Mouse (Mus musculus) cerebellum, postnatal 4 days (tissue): Measurements from ENCODE around the gene Nid1.
"Not testable (repeated sequence)": the region's sequence is repeated elsewhere in the genome, so short reads cannot be mapped to it uniquely, and the experiment has no call there.

ENCODE experiments used
- DNase-seq, 2 experiments: peaks; one replicate each; pipeline ENCODE4 v3.0.0; 2022; ENCODE audit warnings: low spot score in 2 of 2, mixed read lengths in 1 of 2

Nid1 gene

DNA sequence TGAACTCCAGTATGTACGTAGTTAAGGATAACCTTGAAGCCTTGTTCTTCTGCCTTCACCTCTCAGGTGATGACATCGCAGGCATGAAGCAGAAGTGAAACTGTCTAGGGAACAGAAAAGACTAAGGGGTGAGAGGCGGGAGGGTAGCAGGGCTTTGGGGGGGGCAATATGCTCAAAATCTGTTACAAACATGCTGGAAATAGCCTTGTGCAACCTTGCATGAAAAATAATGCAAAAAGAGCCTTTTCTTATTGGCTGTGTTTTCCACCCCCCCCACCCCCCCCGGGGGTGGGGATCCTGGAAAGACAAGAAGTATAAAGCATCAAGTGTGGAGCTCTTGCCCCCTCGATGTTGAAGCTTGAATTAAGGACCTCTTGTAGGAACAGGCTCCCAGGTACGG lies 16.0 kb downstream of the Nid1 start:
- not testable (repeated sequence) for DNase-seq

DNA sequence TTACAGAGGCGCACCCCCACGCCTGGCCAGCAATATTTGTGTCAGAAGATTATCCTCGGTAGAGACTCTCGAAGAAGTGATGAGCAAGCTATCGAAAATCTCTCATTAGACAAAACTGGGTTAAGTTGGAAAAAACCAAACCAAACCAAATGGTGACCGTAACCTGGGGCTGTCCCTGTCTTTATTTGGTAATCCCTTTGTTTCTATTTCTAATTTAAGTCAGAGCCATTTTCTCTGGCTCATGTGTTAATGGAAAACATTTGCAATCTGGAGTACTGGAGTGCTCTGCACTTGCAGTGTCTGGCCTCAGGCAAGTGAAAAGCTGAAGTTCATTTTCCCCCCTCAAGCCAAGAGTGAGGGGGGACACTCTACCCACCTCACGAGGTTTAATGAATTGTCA lies 16.9 kb downstream of the Nid1 start:
- DNase-seq: not testable (repeated sequence)

DNA sequence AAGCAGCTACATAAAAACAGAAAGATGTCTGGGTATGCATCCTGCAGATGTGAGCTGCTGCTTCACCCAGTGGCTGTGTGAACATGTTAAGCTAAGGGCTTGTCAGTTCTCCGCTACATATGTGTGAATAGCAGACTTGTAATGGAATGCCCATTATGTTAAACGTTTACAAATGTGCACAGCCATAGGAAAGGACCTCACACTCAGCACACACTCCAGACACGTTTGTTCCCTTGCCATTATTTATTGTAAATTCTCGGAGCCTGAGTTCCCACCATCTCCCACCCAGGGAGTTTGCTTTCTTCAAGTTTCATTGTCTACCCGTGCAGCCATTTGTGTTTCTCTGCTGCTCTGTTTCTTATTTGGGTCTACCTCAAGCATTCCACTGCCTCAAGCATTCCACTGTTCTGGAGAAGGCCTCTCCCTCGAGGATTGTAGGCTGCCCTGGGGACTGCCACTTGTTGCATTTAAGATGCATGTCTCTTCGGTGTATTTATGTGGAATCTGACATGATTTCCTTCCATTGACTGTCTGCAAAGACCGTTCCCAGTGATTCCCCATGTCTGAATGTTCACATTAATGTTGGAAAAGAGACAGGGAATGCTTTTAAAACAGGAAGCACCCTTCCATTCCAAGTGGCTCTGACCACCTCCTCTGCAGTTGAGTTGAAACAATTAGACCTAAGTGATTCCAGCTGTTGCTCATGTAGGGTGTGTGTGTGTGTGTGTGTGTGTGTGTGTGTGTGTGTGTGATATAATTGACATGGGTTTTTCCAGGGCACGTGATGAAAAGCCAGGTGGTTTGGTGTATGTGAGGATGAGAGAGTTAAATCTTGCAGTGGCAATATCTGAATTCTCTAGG lies 18.5 kb downstream of the Nid1 start:
- DNase-seq: not testable (repeated sequence)

DNA sequence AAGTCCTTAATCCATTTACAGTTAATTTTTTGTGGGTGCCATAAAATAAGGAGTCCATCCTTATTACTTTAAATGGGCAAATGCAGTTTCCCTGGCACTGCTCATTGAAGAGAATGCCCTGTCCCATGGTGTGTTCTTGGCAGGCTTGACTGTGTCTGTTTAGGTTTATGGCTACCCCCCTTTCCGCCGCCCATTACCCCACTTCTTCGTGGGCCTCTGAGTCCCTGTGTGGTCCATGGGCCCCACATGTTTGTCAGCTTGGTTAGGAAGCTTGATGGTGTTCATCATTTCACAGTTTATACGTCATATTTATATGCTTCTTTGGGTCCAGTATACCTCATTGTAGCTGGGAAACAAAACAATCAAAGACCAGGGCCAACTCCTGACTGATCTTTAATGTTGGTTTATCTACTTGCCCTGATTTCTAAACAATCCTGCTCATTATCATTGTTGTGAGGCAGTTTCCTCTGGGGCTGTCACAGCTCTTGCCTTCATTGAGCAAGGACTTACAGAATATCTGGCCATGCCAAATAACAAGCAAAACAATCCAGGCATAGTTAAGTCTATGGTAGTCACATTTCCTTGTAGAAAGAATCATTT lies 20.9 kb downstream of the Nid1 start:
- no peak for DNase-seq

DNA sequence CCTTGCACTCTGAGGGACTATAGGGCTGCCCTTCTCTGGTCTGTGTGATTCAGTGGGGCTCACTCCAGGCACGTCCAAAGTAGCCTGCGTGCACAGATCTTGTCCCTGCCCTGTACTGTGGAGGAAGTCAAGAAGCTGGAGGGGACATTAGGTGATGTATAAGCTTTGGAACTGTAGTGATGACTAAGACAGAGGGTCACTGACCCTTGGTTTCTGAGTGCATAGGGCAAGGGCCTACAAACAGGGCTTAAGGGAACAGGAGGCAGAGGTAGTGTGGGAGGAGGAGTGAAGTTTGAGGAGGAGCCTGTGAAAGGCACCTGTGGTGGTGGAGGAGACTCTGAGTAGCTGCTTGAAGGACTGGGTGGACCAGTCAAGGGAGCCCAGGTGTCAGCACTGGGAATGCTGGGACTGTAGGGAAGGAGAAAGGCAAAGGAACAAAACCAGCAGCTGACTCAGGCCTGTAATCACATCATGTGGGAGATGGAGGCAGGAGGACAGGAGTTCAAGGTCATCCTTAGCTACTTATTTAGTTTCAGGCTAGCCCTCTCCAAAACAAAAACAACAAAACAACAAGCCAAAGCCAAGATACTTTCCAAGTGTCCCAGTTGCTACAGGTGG lies 23.3 kb downstream of the Nid1 start:
- DNase-seq: no peak

DNA sequence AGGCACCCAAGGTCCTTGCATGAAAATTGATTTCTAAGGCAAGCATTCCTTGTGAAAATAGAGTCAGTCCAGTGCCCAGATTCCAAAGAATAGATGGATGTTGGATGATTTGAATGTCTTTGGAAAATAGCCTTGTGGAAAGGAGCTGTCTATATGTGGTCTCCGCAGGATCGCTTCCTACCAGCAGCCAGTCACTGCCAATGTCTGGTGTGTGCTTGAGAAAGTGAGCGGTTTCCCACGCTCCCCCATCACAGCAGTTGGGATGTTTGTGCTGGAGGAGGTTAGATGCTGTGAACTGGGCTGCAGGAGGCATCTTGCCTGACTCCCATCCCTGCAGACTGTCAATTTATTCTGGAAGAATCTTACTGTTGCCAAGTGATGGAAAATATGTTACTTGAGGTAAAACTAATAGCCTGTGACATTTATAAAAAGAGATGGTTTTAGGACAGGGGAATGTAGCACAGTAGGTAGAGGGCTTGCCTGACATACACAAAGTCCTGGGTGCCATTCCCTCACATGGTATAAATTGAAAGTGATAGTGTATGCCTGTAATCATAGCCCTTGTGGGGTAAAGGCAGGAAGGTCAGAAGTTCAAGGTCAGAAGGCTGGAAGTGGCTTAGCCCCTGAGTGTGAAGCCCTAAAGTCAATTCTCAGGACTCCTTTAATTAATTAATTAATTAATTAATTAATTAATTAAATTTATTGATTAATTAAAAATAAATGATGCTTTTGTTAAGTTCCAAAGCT lies 24.3 kb downstream of the Nid1 start:
- DNase-seq: no peak

DNA sequence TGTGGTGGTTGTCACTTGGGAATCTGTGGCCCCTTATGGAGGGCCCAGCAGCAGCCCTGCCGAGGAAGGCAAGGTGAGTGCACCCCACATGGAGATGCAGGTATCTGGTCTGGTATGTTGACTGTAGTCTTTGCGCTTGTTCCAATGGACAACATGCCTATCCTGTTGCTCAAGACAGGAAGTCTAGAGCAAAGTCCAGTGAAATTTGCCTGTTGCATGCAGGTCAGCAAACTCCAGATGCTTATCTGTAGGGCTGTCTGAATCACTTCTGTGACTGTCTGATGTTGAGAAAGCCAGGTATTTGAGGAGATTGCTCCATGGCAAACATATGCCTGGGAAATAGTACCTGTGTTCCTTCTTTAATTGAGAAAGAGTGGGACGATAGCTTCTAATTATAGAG lies 26.6 kb downstream of the Nid1 start:
- no peak for DNase-seq

DNA sequence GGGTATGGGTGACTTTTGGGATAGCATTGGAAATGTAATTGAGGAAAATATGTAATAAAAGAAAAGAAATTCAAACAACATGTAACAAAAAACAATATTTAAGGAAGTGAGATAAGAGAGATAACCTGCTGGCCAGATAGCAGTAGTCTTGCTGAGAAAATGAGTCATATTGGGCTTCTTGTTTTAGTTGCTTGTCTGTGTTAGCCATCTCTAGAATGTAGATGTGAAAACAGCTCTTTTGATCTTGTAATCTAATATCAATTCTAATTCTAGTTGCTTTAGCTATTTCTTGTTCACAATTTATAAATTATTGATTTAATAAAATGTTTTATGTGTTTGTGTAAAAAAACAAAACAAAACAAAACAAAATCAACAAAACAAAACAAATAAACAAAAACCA lies 29.9 kb downstream of the Nid1 start:
- not testable (repeated sequence) for DNase-seq

DNA sequence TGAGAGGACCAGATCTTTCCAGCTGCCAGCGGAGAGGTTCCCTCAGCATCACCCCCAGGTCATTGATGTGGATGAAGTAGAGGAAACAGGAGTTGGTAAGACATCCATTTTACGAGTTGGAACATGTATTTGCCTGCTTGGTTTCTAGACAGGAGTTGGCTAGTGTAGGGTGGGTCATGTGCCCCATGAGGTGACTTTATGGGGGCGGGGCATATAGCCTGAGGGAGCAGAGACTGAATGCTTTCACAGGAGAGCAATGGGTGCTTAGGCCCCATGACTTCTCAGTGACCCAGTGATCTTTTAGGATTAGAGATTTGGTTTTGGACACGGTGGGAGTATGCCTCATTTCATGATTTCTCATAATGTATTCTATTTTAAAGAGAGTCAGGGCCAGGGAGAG lies 31.2 kb downstream of the Nid1 start:
- no peak for DNase-seq

DNA sequence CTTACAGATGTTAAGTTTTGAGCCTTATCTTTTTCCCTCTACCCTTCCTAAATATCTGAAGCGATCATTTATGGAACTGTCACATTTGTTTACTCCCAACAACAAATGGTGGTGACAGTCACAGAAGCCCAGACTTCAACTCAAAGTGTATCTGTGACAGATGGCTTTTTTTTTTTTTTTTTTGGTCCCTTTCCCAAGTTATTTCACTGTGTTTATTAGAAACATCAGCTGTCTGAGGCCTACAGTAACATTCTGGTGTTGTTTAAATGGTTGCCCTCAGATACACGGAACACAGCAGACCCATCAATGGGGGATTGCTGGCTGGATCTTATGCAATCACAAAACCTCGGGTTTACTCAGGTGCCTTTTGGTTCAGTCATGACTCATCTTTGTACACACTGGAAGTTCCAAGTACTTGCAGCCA lies 34.0 kb downstream of the Nid1 start:
- DNase-seq: no peak

DNA sequence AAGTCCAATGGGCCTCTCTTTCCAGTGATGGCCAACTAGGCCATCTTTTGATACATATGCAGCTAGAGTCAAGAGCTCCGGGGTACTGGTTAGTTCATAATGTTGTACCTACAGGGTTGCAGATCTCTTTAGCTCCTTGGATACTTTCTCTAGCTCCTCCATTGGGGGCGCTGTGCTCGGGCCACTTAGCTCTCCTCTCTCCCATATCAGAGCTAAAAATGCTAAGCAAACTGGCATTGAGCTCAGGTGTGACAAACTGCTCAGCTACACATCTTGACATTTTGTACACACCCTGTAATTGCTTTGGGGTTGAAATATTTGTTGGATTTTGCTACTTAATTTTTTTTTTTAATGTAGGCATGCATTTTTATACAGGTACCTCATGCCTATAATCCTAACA lies 37.1 kb downstream of the Nid1 start:
- not testable (repeated sequence) for DNase-seq

DNA sequence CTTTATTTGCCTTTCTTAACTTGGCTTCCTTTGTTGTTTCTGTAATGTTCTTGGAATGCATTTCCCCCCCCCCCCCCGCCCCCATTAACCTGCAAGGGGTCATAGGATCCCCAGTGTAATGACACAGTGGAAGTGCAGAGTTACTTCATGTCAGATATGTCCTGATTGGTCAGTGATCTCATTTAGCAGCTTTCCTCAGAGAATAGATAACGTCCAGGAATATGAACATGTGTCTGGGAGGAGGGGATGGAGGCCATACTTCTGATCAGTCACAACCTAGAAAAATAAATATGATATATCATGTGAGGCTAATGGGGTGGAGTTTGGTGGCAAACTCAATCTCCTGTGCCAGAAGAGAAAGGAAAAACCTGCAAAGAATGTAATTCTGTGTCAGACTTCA lies 37.6 kb downstream of the Nid1 start:
- no peak for DNase-seq

DNA sequence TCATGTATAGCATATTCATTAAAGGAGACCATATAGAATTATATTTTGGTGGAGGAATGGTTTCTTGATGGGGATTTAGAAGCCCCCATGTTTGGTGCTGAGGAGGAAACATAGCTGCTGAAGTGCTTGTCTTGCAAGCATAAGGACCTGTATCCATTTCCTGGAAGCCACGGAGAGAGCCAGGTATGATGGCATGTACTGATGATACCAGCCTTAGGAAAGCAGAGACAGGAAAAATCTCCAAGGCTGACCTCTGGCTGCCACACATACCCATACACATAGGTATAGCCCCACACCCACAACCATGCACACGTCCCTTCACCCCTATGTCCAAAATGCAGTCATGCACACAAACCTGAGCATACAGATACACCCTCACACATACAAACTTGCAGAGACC lies 39.2 kb downstream of the Nid1 start:
- no peak for DNase-seq

DNA sequence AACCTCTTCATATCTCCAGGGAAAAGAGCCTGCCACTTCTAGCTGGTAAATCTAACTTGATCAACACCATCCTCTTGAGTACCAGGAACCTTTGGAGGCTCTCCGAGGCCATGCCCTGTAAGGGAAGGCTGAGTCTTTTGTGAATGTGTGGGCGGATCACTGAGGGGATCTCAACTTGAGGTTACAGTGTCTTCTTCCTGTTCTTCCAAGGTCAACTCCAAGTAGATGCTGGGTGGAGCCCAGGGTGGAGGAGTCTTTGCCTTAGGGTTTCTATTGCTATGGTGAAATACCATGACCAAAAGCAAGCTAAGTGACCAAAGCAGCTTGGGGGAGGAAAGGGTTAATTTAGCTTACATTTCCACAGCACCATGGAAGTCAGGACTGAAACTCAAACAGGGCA lies 39.7 kb downstream of the Nid1 start:
- no peak for DNase-seq

DNA sequence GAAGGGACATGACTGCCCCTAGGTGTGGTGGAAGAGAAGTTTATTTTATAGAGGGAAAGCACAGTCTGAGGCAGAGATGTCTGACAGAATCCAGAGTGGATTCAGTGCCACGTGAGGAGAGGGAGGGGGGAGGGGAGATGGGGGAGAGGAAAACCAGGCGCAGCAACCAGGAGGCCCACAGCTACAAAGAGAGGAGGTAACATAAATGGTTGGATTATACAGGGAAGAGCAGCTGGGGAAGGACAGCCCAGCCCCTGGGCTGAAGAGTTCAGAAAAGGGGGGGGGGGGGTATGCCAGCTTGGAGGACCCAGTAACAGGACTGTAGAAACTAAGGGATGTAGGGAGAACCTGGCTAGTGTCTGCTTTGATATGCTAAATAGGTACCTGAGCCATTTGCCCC lies 42.6 kb downstream of the Nid1 start:
- DNase-seq: no peak

DNA sequence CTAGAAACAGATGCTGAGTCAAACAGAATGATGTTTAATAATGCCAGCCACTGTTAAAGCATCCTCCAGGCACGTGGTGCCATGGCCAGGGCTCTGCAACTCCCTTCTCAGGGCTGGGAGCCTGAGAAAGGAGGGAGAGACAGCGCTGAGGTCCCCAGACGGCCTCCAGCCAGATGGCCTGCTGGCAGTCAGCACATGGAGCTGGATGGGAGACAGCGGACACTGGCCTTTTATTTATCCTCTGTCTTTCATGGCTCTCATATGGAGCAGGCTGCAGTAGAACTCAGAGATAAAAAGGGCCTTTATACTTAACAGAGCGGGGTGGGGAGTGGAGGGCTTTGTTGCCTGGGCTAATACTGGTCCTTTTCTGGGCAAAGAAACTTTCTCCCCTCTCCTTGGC lies 43.7 kb downstream of the Nid1 start:
- DNase-seq: peak in 1 of 2 experiments; percentile 51

DNA sequence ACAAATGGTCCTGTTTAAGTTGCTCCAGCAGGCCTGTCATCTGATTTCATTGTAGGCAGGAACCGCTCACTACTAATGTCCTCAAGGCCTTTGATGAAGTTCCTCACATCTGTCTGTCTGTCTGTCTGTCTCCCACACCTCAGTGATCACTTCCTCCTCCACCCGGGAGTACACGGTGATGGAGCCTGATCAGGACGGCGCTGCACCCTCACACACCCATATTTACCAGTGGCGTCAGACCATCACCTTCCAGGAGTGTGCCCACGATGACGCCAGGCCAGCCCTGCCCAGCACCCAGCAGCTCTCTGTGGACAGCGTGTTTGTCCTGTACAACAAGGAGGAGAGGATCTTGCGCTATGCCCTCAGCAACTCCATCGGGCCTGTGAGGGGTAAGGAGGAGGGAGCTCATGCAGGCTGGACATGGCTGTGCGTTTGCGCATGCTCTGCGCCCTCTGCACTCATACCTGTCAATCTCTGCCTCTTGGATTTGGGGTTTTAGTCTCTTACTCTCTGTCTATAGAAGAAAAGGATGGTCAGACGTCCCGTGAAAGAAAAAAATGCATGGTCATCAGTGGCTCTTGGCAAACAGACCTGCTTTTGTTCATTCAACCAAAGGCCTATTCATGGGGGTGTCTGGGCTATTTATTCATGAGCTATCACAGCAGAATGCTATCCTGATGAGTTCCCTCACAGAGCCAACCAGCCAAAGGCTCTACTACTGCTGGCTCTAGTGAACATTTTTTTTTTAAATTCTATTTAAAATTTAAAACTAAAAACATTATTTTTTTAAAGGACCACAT lies 44.7 kb downstream of the Nid1 start:
- peak in 1 of 2 experiments; percentile 16 for DNase-seq

DNA sequence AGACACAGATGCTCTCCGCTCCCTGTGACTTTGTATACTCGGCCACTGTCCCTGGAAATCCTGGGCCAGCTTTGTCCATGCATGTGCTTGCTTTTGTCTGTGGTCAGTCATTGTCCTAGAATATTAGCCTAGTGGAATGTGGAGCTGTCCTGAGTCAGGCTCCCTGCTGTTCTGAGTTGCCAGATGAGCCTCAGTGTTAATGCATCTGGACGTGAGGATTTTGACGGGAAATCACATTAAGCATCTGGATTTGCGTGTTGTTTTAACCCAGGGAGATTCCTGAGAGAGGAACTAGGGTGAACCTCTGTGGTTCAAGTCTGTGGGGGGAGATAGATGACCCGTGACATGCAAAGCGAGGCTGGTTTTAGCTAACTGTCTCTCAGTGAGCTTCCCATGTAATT lies 47.0 kb downstream of the Nid1 start:
- no peak for DNase-seq

DNA sequence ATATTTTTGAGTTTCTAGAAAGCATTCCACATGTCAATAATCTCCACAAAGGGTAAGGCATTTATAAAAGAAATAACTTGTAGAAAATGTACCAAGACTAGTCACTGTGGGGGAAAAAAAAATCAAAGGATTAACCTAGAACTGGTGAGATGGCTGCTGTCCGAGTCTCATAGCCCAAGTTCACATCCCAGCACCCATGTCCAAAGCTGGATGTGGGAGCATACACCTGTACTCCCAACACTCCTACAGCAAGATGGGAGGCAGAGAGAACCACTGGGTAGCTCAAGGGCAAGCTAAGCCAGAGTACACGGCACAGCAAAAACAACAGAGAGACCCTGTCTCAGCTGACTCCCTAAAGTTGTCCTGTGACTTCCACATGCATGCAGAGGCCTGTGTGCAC lies 47.5 kb downstream of the Nid1 start:
- no peak for DNase-seq

DNA sequence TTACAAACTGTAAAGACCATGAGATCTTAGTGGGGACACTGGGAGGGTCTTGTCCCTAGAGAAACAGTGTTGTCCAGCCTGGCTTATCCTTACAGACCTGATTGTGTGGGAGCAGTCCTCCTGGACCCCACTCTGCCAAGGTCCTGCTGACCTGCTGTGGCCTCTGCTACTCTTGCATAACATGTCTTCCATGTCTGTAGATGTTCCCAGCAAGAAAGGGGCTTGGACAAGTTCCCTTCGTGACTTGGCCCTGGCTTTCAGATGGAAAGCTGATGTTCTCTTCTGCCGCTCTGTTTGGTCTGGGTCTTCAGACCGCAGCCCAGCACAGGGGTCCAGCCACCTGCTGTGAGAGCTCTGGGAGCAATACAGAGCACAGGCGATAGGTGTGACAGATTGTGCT lies 48.3 kb downstream of the Nid1 start:
- no peak for DNase-seq

DNA sequence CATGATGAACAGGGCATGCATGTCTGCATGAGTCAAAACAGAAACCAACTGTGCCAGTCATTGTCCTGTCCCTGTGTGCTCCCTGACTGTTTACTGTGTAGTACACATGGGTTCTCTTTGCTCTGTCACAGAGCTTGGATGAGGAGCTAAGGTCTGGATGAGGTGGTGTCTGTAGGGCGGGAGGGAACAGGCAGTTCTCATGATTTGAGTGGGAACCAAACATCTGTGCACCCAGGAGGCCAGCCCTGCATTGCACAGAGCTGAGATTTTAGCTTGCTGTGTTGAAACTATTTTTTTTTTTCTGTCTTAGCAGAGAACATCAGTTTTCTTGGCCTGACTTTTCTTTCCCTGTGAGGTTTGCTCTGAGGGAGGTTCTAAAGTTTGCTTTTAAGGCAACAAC lies 50.5 kb downstream of the Nid1 start:
- DNase-seq: no peak
